Mouse (Mus musculus) spleen, embryonic (tissue): ENCODE measurements around the gene Edn2.

Source experiments
- CTCF ChIA-PET: fragments of 350-600 bp; sonication (Branson Sonifier 250); formaldehyde crosslinking; loops from one replicate; lab custom pipeline; 2022; lab: Charles Lee

Edn2 gene

DNA sequence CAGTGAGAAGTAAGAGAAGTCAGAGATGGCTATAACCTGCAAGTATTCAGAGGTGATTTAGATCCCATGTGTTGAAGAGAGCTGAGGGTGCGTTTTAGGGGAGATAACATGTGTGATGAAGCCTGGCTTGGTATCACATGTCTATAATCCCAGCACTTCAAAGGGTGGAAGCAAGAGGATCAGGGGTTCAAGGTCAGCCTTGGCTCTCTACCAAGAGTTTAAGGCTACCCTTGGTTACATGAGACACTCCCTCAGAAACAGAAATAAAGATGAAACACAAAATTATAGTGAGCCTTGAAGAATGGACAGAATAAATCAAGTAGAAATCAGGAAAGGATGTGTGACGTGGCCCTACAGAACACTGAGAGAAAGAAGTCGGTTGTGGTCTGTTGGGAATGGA, 7.3 kb upstream of the Edn2 start:
- CTCF ChIA-PET, result no interaction called here

DNA sequence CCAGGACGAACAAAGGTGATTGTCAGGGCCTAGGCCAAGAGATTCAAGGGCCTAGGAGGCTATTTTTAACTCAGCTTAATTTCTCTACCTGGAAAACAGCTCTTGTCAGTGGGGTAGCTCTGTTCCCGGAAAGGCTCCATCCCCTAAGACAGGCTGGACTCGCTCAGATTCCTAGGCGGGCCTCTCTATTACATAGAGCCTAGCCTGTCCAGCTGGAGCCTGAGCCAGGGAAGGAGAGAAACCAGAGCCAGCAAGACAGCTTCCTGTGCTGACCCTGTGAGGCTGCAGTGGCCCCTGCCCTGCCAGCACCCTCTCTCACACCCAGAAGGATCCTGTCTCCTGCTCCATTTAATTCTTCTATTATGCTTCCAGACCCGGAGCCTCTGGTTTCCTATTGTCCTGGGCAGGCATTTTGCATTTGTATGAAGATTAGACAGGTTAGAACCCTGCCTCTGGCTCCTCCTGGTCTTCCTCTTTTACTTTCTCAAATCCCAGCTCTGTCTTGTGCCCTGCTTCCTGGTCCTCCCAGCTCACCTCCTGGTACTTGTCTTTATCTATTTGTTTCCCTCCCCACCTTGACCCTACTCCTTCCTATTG, 2.2 kb upstream of the Edn2 start:
- CTCF ChIA-PET, result no interaction called here

DNA sequence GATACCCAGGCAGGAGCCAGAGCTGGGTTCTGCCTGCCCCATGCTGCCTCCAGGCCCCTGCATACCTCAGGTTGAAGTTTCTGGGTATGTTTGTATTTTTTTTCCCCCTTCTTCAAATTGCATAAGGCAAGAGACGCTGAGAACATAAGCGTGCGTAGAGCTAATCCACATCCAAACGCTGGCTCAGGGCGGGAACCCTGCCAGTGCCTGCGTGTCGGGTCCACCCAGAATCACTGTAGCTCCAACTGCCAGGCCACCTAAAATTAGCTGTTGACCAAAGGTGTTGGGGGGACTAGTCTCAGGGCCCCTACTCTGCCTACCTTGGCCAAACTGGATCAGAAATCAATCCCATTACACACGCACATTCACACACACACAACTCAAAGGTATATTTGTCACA, 1.6 kb downstream of the Edn2 start:
- CTCF ChIA-PET, result no interaction called here

- CTCF ChIA-PET, result no interaction called here
Observed at GRCm38 (mm10) chr4:120163242-120163641, 2.2 kb downstream of the Edn2 start.

DNA sequence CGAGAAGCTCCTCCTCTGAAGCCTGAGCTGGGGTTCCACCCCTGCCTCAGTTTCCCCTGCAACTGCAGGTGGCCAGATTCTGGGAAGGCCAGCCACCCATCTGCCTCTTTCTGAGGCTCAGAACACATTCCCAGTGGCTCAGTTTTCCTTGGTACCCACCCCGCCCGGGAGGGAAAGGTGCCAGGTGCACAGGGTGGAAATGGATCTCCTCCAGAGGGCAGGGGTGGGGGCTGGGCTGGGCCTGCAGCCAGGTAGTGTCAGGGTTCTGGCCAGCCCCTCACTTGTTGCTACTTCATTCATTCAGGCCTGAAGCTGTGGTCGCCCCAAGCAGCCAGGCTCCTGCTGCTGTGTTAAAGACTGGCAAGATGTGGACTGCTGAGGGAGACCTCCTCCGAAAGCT, 3.3 kb downstream of the Edn2 start:
- CTCF ChIA-PET, result no interaction called here

GRCm38 (mm10) chr4:120167778-120168177, 6.8 kb downstream of the Edn2 start:
- CTCF ChIA-PET, result no interaction called here

DNA sequence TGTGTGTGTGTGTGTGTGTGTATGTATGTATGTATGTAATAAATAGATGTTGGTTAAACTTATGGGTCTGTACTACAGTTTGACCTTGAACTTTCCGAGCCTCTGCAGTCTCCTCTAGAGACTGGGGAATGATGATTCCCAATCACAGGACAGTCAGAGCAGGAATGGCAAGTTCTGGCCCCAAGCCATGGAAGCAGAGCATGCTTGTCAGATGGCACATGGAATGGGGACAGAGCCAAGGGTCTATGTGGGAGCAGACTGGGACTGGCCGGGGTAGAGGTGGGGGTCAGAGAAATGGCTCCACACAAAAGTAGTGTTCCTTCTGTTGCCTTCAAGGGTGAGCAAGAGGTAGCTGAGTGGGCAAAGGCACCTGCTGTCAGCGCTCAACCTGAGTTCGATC, 7.3 kb downstream of the Edn2 start:
- CTCF ChIA-PET, result no interaction called here

GRCm38 (mm10) chr4:120170387-120170936, 9.5 kb downstream of the Edn2 start:
- CTCF ChIA-PET, result no interaction called here

DNA sequence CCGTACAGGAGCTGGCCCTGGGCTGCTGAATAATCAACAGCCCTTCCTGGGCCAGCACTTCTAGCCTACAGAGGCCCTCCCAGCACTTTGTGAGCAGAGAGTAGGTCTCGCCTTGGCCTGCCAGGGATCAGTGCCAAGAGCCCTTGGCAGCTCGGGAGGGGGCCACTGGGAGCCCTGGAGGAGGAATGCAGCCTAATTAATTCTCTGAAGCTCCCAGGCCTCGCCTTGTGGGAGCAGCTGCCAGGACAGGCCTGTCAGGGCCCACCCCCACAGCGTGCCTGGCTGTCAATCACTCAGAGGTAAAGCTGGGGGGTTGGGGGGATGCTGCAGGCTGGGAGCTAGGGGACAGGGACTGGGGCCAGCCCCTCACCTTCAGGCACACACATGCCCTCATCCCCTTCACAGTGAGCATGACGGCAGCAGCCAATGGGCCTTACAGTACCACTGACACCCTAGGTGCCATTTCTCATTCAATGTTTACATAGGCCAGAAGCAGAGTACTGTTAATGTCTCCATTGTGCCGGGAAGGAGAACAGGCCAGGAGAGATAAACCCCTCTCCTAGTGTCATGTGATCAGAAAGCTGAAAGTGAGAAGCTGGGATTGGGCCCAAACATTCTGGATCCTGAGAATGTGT, 11.2 kb downstream of the Edn2 start:
- CTCF ChIA-PET, result no interaction called here

GRCm38 (mm10) chr4:120179123-120179522, 18.1 kb downstream of the Edn2 start:
- CTCF ChIA-PET, result no interaction called here

GRCm38 (mm10) chr4:120180535-120180934, 19.5 kb downstream of the Edn2 start:
- CTCF ChIA-PET, result no interaction called here

GRCm38 (mm10) chr4:120184374-120184991, 23.5 kb downstream of the Edn2 start:
- CTCF ChIA-PET, result no interaction called here

GRCm38 (mm10) chr4:120186441-120186840, 25.4 kb downstream of the Edn2 start:
- CTCF ChIA-PET, result no interaction called here

- CTCF ChIA-PET, result no interaction called here
Observed at GRCm38 (mm10) chr4:120186934-120187333, 25.9 kb downstream of the Edn2 start.

- CTCF ChIA-PET, result no interaction called here
Observed at GRCm38 (mm10) chr4:120188204-120188603, 27.2 kb downstream of the Edn2 start.

GRCm38 (mm10) chr4:120188651-120189161, 27.7 kb downstream of the Edn2 start:
- CTCF ChIA-PET, result no interaction called here

- CTCF ChIA-PET, result no interaction called here
Observed at GRCm38 (mm10) chr4:120189941-120190340, 28.9 kb downstream of the Edn2 start.

- CTCF ChIA-PET, result no interaction called here
Observed at GRCm38 (mm10) chr4:120191987-120192386, 31.0 kb downstream of the Edn2 start.

DNA sequence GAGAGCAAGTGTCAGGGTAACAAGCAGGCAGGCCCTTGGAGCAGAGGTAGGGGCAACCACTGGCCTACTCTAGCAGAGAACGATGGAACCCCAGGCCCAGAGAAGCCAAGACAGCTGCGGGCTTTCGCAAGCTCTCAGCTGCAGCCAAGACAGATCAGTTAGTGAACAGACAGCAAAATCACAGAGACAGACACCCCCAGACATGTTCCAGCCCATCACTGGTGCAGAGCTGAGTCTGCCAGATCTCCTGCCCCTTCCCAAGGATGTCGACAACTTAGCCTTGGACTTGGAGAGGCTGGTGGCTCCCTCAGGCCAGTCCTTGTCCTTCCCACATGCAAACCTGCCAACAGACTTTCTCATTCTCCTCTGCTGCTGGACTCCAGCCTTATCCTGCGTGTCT, 33.0 kb downstream of the Edn2 start:
- CTCF ChIA-PET, result no interaction called here

- CTCF ChIA-PET, result no interaction called here
Observed at GRCm38 (mm10) chr4:120194965-120195364, 34.0 kb downstream of the Edn2 start.

DNA sequence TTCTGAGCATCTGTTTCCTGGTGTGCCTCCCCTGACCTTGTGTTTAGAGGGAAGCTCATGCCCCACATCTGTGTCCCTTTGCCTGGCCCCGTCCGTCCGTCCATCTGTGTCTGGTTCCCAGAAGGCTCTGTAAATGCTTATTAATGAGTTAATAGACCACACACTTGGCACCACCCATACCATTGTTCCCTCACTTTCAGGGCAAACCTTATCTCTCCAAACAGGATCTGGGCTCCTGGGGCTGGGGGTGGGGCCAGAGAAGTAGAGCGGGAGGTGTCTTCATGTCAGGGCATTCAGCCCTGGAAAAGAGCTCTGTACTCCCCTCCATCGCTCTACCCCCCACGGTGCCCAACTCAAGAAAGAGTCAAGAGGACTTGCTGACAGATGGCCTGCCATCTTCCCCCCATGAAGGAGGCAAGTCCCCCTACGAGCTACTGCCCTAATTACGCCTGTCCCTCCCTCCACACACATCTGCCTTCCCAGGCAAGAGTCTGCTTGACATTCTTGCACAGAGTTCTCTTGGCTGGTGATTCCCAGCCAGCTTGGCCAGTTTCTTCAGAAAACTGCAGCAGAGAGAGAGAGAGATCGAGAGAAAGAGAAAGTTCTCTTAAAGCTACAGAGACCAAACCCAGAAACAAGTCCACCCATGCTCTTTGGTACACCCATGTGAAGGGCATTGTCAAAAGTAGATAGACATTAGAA, 38.3 kb downstream of the Edn2 start:
- CTCF ChIA-PET, result no interaction called here

DNA sequence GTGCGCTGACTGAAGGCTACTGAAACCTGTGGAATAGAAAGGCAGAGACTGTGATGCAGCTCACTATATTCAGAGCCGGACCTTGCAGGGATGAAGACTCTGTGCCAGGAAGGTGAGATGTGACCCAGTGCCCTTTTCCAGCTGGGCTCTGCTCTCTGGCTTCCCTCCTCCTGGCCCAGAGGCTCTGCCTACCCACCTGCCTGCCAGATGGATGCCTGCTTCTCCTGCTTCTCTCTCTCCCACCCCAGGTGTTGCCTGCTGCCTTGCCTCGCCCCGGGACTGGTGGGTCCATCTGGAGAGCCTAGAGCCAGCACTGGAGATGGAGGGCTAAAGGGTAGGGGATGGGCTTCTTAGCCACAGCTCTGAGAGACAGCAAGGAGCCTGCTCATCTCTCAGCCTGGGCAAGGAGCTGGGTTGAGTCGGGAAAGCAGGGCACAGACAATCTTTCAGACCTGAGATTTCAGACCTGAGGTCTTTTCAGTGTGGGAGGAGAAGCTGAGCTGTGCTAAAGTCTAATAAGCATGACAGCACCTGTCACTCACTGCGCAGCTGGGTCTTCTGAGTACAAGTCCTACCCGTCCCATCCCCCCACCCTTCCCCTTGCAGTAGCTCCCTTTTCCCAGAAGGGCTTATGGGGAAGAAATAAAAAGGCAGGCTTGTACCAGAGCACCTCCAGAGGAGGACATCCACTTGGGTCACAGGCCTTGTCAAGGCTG, 39.7 kb downstream of the Edn2 start:
- CTCF ChIA-PET, result no interaction called here
